Mouse (Mus musculus): ENCODE measurements around the gene Ube2j2.

GRCm38 (mm10) chr4:155908751-155909150, 34.9 kb upstream of the Ube2j2 start:
- no peak for TF ChIP-seq CTCF (IDR thresholded peaks at IDR 0.05; ENCODE audit: insufficient read depth, low read length)
- 0 out of 2 replicates have a peak, but pooled peaks have one; percentile 4 for TF ChIP-seq POLR2A (IDR thresholded peaks at IDR 0.05; ENCODE audit: borderline replicate concordance, extremely low read depth, low read depth, low read length)
